Mouse (Mus musculus) megakaryocyte, adult 5-6 weeks (primary cell): Measurements from ENCODE around the gene Cacna1h. TPM values are rescaled to one million over a fixed set of nuclear protein-coding genes. Genes with fewer than 3 reads are reported as not detected.

Experiments used
- ATAC-seq: 2 replicates; pipeline ENCODE4 v1.8.0; 2016; ENCODE audit warnings: mild to moderate bottlenecking, inconsistent platforms; ENCODE audit not compliant: poor library complexity, severe bottlenecking
- total RNA-seq, 2 experiments: library from RNA; stranded (forward) in 1 of 2; stranded (reverse) in 1 of 2; fragments of 153-499, 151-499 nt in 1 of 2; fragments of 221-1000, 200-1000 nt in 1 of 2; gene quantifications; 2 replicates each; pipeline versions ENCODE4 v1.2.3 to v1.2.4; 2015 to 2017

The Cacna1h gene
- total RNA-seq, 2 experiments from 2014 or later, result not detected

DNA sequence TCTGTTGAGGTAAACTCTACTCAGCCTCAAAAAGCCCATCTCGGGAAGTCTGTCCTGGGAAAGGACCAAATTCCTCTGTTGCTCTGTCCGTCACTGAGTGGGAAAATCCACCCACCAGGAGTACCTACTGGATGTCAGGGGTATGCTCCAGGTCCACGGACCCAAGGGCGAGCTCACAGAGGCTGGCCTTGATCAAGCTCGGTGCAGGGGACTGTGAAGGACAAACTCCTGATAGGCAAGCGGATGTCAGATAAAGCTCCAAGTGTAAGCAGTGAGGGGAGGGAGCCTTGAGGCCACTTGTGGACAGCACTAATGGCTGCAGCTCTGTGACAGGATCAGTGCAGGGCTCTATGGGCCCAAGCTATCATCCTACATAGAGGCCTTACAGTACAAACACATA is 23.4 kb downstream of the Cacna1h start:
- no peak for ATAC-seq

DNA sequence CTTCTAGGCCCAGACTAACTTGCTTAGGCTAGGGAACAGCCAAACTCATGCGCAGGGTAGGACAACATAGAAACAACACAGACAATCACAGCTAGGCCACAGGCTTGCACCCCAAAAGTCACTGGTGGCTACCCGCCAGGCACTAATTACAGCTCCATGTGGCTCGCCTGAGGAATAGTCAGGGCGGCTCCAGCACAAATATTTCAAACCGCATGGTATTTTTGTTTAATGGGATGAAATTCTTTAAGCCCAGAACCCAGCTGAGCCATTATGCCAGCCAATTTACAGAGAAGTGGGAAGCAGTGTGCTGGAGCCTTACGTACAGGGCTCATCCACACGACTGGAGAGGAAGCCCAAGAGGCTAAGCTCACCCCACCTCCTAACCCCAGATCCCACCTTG is 24.0 kb downstream of the Cacna1h start:
- no peak for ATAC-seq

DNA sequence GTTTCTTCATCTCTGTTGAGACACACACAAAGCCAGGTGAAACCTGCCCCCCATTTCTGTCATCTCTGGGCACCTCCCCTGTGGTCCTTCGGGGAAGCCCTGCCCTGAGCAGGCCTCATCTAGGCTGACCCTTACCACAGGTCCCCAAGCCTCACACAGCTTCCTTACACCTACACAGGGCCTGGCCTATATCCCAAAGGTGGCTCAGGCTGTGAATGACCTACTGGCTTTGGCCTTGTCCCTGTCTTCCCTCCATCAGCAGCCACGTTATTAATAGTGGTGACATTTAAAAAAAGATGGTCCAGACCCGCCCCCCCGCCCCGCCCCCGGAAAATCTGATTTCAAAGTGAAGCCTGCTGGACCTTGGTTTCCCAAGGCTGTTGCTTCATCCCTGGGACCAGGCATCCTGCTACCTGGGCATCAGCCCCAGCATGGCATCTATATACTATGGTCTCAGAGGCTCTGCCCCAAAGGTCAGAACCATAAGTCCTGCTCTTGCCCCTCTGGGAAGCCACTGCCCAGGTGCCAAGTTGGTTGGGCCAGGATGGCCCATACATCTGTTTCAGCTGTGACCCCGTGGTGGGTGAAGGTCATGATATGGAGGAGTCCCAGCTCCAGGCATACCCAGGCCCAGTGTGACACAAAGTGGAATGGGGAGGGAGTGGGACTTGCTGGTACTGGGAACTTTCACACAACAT is 25.1 kb downstream of the Cacna1h start:
- no peak for ATAC-seq

DNA sequence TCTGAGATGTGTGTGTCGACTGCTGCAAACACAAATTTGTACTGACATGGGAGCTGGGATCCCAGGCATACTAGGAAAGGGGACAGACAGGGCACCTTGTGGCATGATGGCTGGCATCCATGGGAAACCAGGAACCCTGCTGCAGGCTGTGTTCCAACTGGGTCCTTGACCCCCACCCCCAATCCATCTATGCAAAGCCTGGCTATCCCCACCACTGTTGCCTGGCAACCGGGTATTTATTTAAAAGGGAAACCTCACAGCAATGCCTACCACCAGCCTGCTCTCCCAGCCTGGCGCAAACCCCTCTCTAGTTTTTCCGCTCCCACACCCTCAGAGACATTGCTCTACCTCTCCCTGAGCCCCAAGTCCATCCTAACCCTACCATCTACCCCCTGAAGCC is 26.2 kb downstream of the Cacna1h start:
- ATAC-seq, result no peak

DNA sequence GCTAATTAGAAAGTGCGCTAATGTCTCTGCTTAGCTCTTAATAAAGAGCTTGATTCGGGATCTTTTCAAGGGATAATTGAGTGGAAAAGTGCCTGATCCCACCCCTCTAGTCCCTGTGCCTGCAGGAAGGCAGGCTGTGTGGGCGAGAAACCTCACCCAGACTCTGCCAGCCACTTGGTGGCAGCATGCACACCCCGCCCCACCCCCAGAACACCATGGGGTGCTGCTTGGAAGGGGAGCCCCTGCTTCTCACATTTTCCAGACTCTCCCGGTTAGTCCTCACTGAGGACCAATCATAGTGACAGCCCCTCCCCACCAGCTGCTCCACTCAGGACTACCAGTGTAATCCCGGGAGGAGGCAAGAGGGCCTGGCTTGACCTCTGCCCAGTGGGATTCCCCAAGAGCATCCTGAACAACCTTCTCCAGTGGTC is 27.6 kb downstream of the Cacna1h start:
- ATAC-seq, result no peak

DNA sequence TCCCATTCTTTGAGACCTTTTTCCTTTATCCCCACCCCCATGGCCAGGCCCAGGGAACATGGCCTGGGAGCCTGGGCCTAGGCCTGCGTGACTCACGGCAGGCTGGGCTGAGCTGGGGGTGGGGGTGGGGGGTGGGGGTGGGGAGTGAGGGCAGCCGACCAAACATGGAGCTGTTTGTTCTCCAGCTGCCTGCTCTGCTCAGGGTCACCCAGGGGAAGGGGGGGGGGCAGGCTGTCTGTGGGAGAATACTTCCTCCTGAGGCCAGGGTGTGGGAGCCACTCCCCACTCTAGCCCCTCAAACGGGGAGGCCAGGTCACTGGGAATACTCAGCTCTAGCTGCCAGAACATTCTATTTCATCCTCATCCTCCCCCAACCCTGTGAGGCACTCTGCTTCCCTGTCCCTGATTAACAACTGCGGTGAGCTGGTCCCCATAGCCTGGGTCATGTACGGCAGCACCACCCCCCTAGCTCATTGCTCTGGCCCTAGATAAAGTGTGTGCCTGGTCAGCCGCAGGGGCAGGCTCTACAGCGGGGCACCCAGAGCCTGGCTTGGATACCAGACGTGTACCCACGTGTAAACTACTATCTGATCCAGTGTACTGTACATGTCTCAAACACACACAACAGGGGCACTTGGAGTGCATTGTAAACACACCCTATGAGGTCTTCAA is 28.2 kb downstream of the Cacna1h start:
- ATAC-seq, result no peak

DNA sequence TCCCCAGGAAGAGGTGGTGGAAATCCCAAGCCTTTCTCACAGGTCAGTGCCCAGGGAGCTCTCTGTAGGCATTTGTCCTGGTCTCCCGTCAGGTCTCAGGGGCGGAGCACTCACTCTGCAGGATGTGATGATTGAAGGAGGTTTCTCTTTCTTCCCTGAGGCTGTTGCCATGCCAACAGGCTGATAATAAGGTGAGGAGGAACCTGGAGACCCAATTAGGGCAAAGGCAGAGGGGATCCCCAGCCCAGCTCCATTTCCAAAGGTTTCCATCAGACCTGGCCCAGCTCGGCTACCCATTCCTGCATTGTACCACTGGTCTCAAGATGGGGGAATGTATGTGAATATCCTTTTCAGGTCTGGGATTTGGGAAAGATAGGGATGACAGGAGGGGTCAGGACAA is 29.4 kb downstream of the Cacna1h start:
- no peak for ATAC-seq

DNA sequence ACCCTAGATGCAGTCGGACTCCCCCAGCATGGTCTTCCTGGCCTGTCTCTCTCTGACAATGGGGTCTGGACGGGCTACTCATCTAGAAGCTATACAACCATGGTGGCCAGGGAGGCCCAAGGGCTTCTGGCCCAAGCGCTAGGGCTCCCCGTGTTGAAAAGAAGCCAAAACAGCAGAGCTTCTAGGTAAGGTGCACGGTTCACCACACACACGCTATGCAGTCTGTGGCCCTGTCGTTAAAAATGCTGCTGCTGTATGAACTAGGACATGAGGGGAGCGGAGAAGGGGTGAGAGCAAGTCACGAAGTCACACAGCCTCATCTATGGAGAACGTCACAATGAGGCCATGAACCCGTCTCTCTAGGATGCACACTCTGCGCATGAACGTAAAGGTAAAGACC is 31.4 kb downstream of the Cacna1h start:
- no peak for ATAC-seq

DNA sequence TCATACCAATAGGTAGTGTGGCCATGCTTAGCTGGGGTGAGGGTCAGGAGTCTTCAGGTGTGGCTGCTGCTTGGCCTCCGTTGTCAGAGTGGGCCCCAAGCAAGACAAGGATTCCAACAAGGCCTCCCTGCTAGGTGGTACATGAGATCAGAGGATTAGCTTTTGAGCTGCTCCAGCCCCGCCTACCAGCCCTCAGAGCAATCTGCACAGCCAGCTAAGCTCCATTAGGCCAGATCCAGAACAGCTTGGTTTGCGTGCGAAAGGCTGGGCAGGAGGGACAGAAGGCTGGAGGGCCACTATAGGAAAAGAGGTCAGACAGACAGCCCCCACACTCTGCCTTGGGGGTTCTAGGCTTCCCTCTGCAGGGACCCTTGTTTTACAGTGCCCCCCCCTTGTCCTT is 32.1 kb downstream of the Cacna1h start:
- no peak for ATAC-seq

DNA sequence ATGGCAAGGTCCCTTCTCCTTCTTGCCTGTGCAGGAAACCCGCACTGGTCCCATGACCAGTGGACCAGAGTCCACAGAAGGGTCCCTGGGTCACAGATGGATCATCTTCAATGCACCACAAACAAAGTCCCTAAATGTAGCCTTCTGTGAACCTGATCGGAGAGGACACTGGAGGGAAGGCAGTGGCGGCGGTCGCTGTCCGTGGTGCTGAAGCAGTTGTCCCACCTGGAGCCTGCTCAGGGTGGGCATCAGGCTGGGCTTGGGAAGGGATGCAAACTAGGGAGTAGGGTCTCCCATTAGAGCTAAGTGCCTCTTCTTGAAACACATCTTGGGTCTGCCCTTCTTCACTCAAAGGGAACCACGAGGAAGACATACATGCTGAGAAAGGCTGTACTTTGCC is 33.1 kb downstream of the Cacna1h start:
- ATAC-seq, result no peak

DNA sequence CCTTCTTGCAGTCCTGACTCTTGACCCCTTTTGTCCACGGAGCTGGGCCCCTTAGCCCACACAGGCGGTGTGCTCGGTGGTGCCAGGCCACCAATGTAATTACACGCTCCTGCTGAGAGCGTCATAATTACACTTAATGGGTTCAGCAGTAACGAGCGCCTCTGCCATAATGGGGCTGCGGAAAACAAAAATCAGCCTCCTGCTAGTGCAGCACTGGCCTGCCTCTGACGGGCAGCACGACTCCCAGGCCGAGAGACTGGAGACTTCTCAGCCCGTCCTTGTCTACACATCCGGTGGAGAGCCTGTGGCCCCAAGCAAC is 35.1 kb downstream of the Cacna1h start:
- no peak for ATAC-seq

DNA sequence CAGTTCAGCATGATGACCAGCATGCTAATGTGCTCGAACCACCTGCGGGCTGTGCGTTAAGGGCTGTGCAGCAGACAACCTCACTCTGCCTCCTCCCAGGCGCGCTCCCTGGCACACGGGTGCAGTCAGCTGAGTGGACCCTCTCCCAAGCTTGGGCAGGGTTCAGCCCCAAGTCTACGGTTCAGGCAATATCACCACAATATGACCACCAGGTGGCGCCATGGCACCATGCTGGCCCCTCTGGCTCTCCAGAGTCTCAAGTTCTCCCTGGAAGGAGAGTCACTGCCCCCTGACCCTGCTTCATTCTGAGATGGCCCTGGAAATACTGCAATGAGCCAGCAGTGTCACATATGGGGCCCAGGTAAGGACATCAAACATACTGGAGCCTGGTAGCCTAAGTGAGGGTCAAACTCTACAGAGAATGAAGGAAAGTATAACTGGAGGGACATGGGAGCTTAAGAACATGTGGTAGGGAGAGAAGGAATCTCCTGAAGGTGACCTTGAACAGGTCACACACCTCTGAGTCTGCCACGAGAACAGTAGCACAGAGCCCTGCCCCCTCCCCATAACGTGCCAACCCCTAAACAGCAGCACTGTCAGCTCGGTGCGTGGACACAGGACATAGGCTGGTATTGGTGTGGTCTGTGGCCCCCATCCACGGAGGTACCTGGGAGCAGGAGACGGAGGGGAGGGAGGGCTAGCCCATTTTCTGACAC is 35.6 kb downstream of the Cacna1h start:
- ATAC-seq, result no peak

DNA sequence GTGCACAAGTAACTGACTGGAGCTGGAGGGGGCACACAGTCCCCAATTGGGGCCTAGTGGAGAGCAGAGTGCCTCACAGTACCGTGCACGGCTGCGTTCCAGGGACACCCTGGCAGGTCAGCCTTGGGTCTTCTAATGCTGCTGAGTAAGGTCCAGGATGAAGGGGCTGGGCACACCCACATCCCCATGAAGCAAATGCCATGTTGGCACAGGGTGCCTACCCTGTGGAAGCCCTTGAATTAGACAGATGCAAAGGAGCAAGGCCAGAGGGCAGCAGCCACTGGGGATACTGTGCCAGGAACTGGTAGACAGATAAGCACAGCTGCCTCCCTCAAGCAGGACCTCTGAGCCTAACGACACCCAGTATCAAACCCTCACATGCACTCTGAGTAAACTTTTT is 39.1 kb downstream of the Cacna1h start:
- ATAC-seq, result no peak

DNA sequence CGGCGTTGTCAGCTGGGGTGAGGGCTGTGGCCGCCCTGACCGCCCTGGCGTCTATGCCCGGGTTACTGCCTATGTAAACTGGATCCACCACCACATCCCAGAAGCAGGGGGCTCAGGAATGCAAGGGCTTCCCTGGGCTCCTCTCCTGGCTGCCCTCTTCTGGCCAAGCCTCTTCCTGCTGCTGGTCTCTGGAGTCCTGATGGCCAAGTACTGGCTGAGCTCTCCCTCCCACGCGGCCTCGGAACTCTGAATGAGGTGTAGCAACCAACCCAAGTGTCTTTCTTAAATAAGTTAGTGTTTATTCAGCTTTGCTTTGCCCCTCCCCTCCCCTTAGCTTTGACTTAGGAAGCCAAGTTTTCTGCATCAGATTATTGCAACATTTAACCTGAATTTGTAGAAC is 59.6 kb downstream of the Cacna1h start:
- ATAC-seq, result no peak

DNA sequence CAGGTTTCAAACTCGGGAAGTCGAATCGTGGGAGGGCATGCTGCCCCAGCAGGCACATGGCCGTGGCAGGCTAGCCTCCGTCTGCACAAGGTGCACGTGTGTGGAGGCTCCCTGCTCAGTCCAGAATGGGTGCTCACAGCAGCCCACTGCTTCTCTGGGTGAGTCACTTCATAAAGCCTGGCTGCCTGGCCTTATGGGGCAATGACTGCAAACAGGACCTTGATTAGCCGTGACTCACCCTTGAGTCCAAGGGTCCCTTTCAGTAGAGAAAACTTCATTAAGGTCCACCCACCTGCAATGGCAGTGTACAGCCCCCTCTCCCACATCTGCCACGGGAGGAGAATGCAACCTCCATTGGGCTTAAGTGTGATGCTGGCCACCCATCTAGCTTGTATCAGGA is 61.1 kb downstream of the Cacna1h start:
- no peak for ATAC-seq

DNA sequence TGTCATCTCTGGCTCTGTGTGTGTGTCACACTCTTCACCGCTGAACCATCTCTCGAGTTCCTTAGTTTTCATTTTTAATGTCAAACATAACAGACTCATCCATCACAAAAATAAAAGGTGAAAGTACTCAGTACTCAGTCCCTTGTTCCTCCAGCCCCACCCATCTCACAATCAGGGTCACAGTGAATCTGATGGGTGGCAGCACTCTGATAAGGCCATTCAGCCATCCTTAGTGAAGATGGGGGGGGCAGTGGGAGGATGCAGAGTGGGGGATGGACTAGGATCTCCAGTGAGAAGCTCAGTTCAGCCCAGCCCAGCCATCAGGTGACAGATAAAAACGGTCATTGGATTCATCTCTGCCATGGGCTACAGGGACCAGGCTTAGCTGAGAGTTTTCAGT is 64.6 kb downstream of the Cacna1h start, which contains the start of gene Tpsg1:
Gene Tpsg1, plus strand, starts transcription at position 301 of the 400 bp plus-strand sequence.
- no peak for ATAC-seq

DNA sequence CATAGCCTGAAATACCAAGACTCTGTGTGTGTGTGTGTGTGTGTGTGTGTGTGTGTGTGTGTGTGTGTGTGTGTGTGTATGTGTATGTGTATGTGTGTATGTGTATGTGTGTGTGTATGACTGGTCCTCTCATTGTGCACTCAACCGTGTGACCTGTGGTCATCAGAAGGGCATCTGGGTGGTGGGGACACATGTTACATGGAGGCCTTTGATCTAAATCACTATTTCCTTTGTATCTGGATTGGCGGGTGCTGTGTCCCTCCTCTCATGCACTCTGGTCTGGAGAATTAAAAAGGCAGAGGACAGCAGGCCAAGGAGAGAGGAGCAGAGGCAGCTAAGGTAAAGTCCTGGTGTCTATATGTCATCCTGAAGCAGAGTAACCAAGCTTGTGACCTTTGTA is 67.6 kb downstream of the Cacna1h start, which contains the start of gene Tpsb2:
Gene Tpsb2, plus strand, starts transcription at position 301 of the 400 bp plus-strand sequence.
- no peak for ATAC-seq

DNA sequence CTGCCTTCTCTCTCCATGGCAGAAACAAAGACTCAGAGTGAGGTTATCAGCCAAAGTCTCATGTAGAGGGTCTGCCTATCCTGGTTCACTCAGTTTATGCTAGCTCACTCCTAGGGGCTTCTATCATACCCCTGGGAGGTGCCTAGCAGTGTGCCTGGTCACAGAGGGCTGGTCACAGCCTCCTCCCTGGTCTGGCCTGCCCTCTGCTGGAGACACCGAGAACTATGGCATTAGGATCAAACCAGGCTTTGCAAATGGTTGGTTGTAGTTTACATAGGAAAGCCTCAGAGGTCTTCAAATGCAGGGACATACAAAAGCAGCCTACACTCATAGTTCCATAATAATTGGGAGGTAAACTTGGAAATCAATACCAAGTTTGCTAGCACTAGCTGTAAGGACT is 69.9 kb downstream of the Cacna1h start:
- ATAC-seq, result no peak

DNA sequence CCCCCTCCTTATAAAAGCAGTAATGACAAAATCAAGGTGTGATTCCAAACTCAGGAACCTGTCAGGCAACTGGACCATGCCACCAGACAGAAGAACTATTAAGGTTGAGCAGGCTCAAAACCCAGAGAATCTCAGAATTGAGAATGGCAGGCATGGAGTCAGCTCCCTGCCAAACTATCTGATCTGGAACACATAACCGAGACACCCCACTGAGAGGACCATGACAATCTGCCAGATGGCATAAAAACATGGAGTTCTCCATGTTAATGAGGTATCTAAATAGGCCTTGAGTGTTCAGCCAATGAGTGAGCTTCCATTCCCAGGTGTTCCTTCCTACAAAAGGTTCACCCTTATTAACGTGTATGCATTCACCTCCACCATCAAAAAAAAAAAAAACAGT is 72.3 kb downstream of the Cacna1h start:
- no peak for ATAC-seq

DNA sequence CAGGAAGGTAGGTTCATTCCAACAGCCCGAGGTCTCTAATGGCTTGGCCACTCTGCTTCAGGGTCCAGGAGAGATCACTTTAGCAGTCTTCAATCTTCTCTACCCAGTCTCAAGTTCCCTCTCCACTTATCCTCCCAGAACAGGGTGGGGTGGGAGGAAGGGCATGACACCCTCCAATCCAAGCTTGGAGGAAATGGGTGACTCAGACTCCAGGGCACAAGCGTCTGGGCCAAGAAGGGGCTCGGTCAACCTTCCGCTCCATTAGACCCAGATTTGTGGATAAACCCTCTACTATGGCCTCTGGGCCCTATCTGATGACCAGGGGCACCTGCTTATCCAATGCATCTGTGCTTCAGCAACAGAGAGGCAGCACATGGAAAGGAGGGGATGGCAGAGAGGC is 88.1 kb downstream of the Cacna1h start, which contains the start of gene Tpsab1:
Gene Tpsab1, minus strand, starts transcription at position 101 of the 400 bp plus-strand sequence.
- no peak for ATAC-seq

DNA sequence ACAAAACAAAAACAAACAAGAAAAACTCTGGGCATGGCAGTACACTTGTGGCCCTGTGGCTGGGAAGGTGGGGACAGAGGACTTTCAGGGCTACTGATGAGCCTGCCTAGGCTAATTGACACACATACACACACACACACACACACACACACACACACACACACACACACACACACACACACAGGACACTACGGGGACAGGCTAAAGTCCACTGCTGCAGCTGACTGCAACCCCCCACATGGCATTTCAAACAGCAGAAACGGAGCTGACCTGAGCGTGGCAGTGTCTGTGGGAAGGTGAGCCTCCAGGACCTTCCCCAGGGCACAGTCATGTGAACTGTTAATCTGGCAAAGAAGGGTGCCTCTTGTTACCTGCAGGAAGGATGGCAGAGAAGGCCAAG is 92.1 kb downstream of the Cacna1h start:
- ATAC-seq, result no peak

DNA sequence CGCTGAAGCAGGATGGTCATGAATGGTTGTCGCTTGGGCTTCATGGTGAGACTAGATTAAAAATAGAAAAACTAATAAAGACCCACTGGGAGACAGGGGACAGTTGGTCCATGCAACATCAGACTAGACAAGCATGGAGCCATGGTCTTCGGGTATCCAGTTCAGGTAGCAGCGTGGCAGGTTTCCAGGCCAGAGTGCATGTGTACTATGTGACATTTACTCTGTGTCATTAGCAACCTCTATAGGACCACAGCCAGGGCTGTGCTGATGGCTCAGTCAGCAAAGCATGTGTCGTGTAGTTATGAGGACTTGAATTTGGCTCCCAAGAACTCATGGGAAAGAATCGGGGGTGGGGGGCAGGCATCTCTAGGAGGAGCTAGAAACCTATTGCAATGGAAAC is 93.6 kb downstream of the Cacna1h start:
- no peak for ATAC-seq
